Mouse (Mus musculus) spleen, adult 2 months (tissue): ENCODE data around the gene Cldn14. TPM values are rescaled to one million over a fixed set of nuclear protein-coding genes. Genes with fewer than 3 reads are reported as not detected.

ENCODE experiments used
- DNase-seq, 2 experiments: peaks; one replicate each; pipeline versions ENCODE4 v3.0.0 to v3.0.0-alpha.2; 2012 to 2021; ENCODE audit warnings: low spot score in 2 of 2, low read depth in 1 of 2
- H3K27ac ChIP-seq: fragments of 200-500 bp; 2 replicates; pipeline ENCODE4 v1.5.1; 2012; ENCODE audit warnings: low read length, inconsistent platforms; ENCODE audit not compliant: insufficient read depth
- H3K27me3 ChIP-seq: fragments of 200-500 bp; 2 replicates; pipeline ENCODE4 v1.6.1; 2012; ENCODE audit warnings: mild to moderate bottlenecking, moderate library complexity, low read length, inconsistent platforms; ENCODE audit not compliant: control insufficient read depth, insufficient read depth
- H3K36me3 ChIP-seq: fragments of 200-500 bp; 2 replicates; pipeline ENCODE4 v1.6.1; 2012; ENCODE audit warnings: mild to moderate bottlenecking, low read length, inconsistent platforms; ENCODE audit not compliant: control insufficient read depth, insufficient read depth
- H3K4me1 ChIP-seq: fragments of 200-500 bp; 2 replicates; pipeline ENCODE4 v1.6.1; 2011; ENCODE audit warnings: inconsistent platforms; ENCODE audit not compliant: control insufficient read depth, insufficient read depth, insufficient read length
- H3K4me3 ChIP-seq: fragments of 200-500 bp; 2 replicates; pipeline ENCODE4 v1.5.1; 2011; ENCODE audit warnings: mild to moderate bottlenecking, inconsistent platforms; ENCODE audit not compliant: insufficient read depth, insufficient read length; ENCODE audit errors: extremely low read depth
- CTCF ChIP-seq: fragments of 200-500 bp; IDR thresholded peaks from 2 replicates; pipeline ENCODE4 v1.5.1; 2011; ENCODE audit warnings: mild to moderate bottlenecking, inconsistent platforms; ENCODE audit not compliant: insufficient read depth, insufficient read length, insufficient replicate concordance; ENCODE audit errors: extremely low read depth
- POLR2A ChIP-seq: fragments of 200-500 bp; IDR thresholded peaks from 2 replicates; pipeline ENCODE4 v1.6.1; 2011; ENCODE audit warnings: low read depth, low read length, inconsistent platforms
- WGBS: fragments of 180-500 bp; shearing (Covaris S2); methylation state at CpG from one replicate; pipeline ENCODE4 v1.1.7; 2018; 5-methylcytosine and 5-hydroxymethylcytosine counted together
- polyA plus RNA-seq: library from polyadenylated mRNA; depleted of rRNA; stranded (reverse); fragments of >200 nt; gene quantifications from 2 replicates; pipeline ENCODE4 v1.2.3, GENCODE M21; 2012; rRNA removed

The Cldn14 gene
- not detected in 2 replicates for polyA plus RNA-seq

GRCm38 (mm10) chr16:94008737-94009136, at the start of gene Cldn14:
TSS of gene Cldn14 (minus strand) at chr16:94008837.
- 92% methylated on average over 15 of the region's 15 CpGs for WGBS
- H3K36me3 ChIP-seq = no peaks in the 10 kb centered on the region

GRCm38 (mm10) chr16:94055576-94055975, 46.9 kb upstream of the Cldn14 start:
- H3K4me1 ChIP-seq = no peaks in the 10 kb centered on the region
- TF ChIP-seq POLR2A = no peak
- no peak for TF ChIP-seq CTCF
- WGBS = 85% methylated on average over 8 of the region's 8 CpGs

More at GRCm38 (mm10) chr16:94008737-94009136, at the start of gene Cldn14:
- no peaks in the 10 kb centered on the region for H3K27me3 ChIP-seq
- H3K4me3 ChIP-seq = no peak within 1 kb of the TSS
- no peak for DNase-seq
- peaks cover 3% of the 10 kb centered on the region; the same call in 1 of the 2 replicates for H3K4me1 ChIP-seq
- no peak within 1 kb of the TSS for H3K27ac ChIP-seq
- TF ChIP-seq CTCF (no peak), POLR2A (no peak)

GRCm38 (mm10) chr16:94055176-94055575, 46.5 kb upstream of the Cldn14 start:
- no peak overlapping the region for H3K27ac ChIP-seq
- WGBS = 93% methylated on average over 12 of the region's 12 CpGs
- H3K4me3 ChIP-seq = no peak overlapping the region
- no peaks in the 10 kb centered on the region for H3K27me3 ChIP-seq
- H3K4me1 ChIP-seq = no peaks in the 10 kb centered on the region
- TF ChIP-seq POLR2A (no peak), CTCF (no peak)
- no peaks in the 10 kb centered on the region for H3K36me3 ChIP-seq
- DNase-seq = no peak

More at GRCm38 (mm10) chr16:94055576-94055975, 46.9 kb upstream of the Cldn14 start:
- no peak overlapping the region for H3K4me3 ChIP-seq
- no peak overlapping the region for H3K27ac ChIP-seq
- no peaks in the 10 kb centered on the region for H3K27me3 ChIP-seq
- DNase-seq = no peak
- no peaks in the 10 kb centered on the region for H3K36me3 ChIP-seq

GRCm38 (mm10) chr16:94050368-94050767, 41.7 kb upstream of the Cldn14 start:
- no peak for DNase-seq
- no peaks in the 10 kb centered on the region for H3K27me3 ChIP-seq
- no peak overlapping the region for H3K27ac ChIP-seq
- no peak overlapping the region for H3K4me3 ChIP-seq
- TF ChIP-seq POLR2A (no peak), CTCF (no peak)
- H3K36me3 ChIP-seq = no peaks in the 10 kb centered on the region
- no peaks in the 10 kb centered on the region for H3K4me1 ChIP-seq
- 92% methylated on average over 3 of the region's 3 CpGs for WGBS

GRCm38 (mm10) chr16:94044996-94045395, 36.4 kb upstream of the Cldn14 start:
- no peaks in the 10 kb centered on the region for H3K4me1 ChIP-seq
- 42% methylated on average over 7 of the region's 7 CpGs for WGBS
- no peaks in the 10 kb centered on the region for H3K27me3 ChIP-seq
- no peak overlapping the region for H3K27ac ChIP-seq
- no peaks in the 10 kb centered on the region for H3K36me3 ChIP-seq
- no peak for DNase-seq
- no peak overlapping the region for H3K4me3 ChIP-seq
- TF ChIP-seq CTCF = no peak
- TF ChIP-seq POLR2A = no peak

GRCm38 (mm10) chr16:94043797-94044196, 35.2 kb upstream of the Cldn14 start:
- H3K36me3 ChIP-seq = no peaks in the 10 kb centered on the region
- DNase-seq = no peak
- no peak overlapping the region for H3K4me3 ChIP-seq
- H3K27ac ChIP-seq = no peak overlapping the region
- H3K27me3 ChIP-seq = no peaks in the 10 kb centered on the region
- no peak for TF ChIP-seq POLR2A
- TF ChIP-seq CTCF = no peak
- no peaks in the 10 kb centered on the region for H3K4me1 ChIP-seq
- WGBS = 92% methylated on average over 1 of the region's 1 CpGs

- Histone ChIP-seq H3K27ac (no peak overlapping the region), H3K4me3 (no peak overlapping the region), H3K36me3 (no peaks in the 10 kb centered on the region), H3K27me3 (no peaks in the 10 kb centered on the region), H3K4me1 (no peaks in the 10 kb centered on the region)
- TF ChIP-seq POLR2A (no peak), CTCF (no peak)
- DNase-seq = no peak
- 54% methylated on average over 18 of the region's 18 CpGs for WGBS
Measured at GRCm38 (mm10) chr16:94041065-94041712, 32.6 kb upstream of the Cldn14 start.
